Mouse (Mus musculus) embryonic facial prominence, embryonic 15.5 days (tissue): Measurements from ENCODE around the gene Ube2b. TPM values are rescaled to one million over a fixed set of nuclear protein-coding genes. Genes with fewer than 3 reads are reported as not detected.

Experiments used
- ATAC-seq: fragments of 200-750 bp; cut with Nextera tagmentation; 2 replicates; pipeline ENCODE4 v1.8.0; 2017; ENCODE audit warnings: low read depth, moderate TSS enrichment; ENCODE audit not compliant: insufficient number of reproducible peaks, low FRiP score, low TSS enrichment
- H3K27ac ChIP-seq: fragments of 300-500 bp; sonication (generic); replicated peaks from 2 replicates; pipeline ENCODE4 v1.5.1; 2015; ENCODE audit warnings: mild to moderate bottlenecking, inconsistent platforms
- H3K27me3 ChIP-seq: fragments of 300-500 bp; sonication (generic); 2 replicates; pipeline ENCODE4 v1.6.1; 2015; ENCODE audit warnings: inconsistent platforms
- H3K36me3 ChIP-seq: fragments of 300-500 bp; sonication (generic); 2 replicates; pipeline ENCODE4 v1.6.1; 2015; ENCODE audit warnings: mild to moderate bottlenecking, inconsistent platforms
- H3K4me1 ChIP-seq: fragments of 300-500 bp; sonication (generic); 2 replicates; pipeline ENCODE4 v1.6.1; 2015; ENCODE audit warnings: inconsistent platforms
- H3K4me2 ChIP-seq: fragments of 300-500 bp; sonication (generic); replicated peaks from 2 replicates; pipeline ENCODE4 v1.6.1; 2015; ENCODE audit warnings: mild to moderate bottlenecking, inconsistent platforms
- H3K4me3 ChIP-seq: fragments of 300-500 bp; sonication (generic); replicated peaks from 2 replicates; pipeline ENCODE4 v1.5.1; 2015; ENCODE audit warnings: mild to moderate bottlenecking, inconsistent platforms
- H3K9ac ChIP-seq: fragments of 300-500 bp; sonication (generic); 2 replicates; pipeline ENCODE4 v1.6.1; 2015; ENCODE audit warnings: inconsistent platforms
- H3K9me3 ChIP-seq: fragments of 300-500 bp; sonication (generic); replicated peaks from 2 replicates; pipeline ENCODE4 v1.6.1; 2016; ENCODE audit warnings: inconsistent platforms
- WGBS: fragments of 180-500 bp; shearing (Covaris S2); methylation state at CpG from one replicate; pipeline ENCODE4 v1.1.7; 2015; 5-methylcytosine and 5-hydroxymethylcytosine counted together
- polyA plus RNA-seq: library from polyadenylated mRNA; unstranded; fragments of >200 nt; fragmentation: Nextera tagmentation; extraction: Ambion mirVana; gene quantifications from 2 replicates; pipeline ENCODE4 v1.2.1, GENCODE M21; 2015

Ube2b gene
- polyA plus RNA-seq, 1 experiment from 2014 or later, result 239 TPM

- ATAC-seq, result no peak
- 39% methylated on average over 5 of the region's 5 CpGs for WGBS
- no peaks in the 10 kb centered on the region for H3K27me3 ChIP-seq
Measured at GRCm38 (mm10) chr11:51935636-51936434, 64.7 kb downstream of the Ube2b start.

More at GRCm38 (mm10) chr11:51935636-51936434, 64.7 kb downstream of the Ube2b start:
- no peak overlapping the region for H3K27ac ChIP-seq
- no peak overlapping the region for H3K4me2 ChIP-seq
- no peak overlapping the region for H3K9ac ChIP-seq
- H3K36me3 ChIP-seq, result no peaks in the 10 kb centered on the region
- H3K9me3 ChIP-seq, result no peaks in the 10 kb centered on the region
- H3K4me3 ChIP-seq, result no peak overlapping the region
- H3K4me1 ChIP-seq, result peaks cover 6% of the 10 kb centered on the region; the same call in 1 of the 2 replicates

Other genes starting within 250 kb of the Ube2b start
- gene Sec24a, start 237.1 kb downstream of the Ube2b start, polyA plus RNA-seq, result 15.2 and 17.4 TPM in 2 replicates
- gene Sar1b, start 237.1 kb downstream of the Ube2b start, polyA plus RNA-seq, result 111 and 116 TPM in 2 replicates
- 2.5 and 2.6 TPM in 2 replicates for gene Jade2, start 143.1 kb downstream of the Ube2b start, polyA plus RNA-seq
- gene Cdkn2aipnl, start 33.1 kb downstream of the Ube2b start, polyA plus RNA-seq, result 83.9 and 86.8 TPM in 2 replicates
- 11.9 and 12.3 TPM in 2 replicates for gene Cdkl3, start 3.5 kb upstream of the Ube2b start, polyA plus RNA-seq
- 76.9 and 80.4 TPM in 2 replicates for gene Ppp2ca, start 97.9 kb upstream of the Ube2b start, polyA plus RNA-seq
- gene Olfr1373, start 144.8 kb upstream of the Ube2b start, polyA plus RNA-seq, result not detected in 2 replicates
- not detected in 2 replicates for gene Olfr1371, start 213.2 kb upstream of the Ube2b start, polyA plus RNA-seq
- 748 and 818 TPM in 2 replicates for gene Skp1a, start 231.2 kb upstream of the Ube2b start, polyA plus RNA-seq